Mouse (Mus musculus) heart, adult 11 months (tissue): ENCODE results near the gene Fam129a.

Source experiments
- DNase-seq: peaks from one replicate; pipeline ENCODE4 v3.0.0; 2022

Fam129a gene

GRCm38 (mm10) chr1:151570981-151571837 is at the start of gene Fam129a:
Gene Fam129a, plus strand, starts transcription at chr1:151571186.
- DNase-seq, result peak; percentile 98

- peak; percentile 34 for DNase-seq
Observed at GRCm38 (mm10) chr1:151526701-151527100, 44.3 kb upstream of the Fam129a start.

- no peak for DNase-seq
Observed at GRCm38 (mm10) chr1:151543796-151544477, 27.0 kb upstream of the Fam129a start.

- no peak for DNase-seq
Observed at GRCm38 (mm10) chr1:151544581-151544980, 26.4 kb upstream of the Fam129a start.

- no peak for DNase-seq
Observed at GRCm38 (mm10) chr1:151545571-151545970, 25.4 kb upstream of the Fam129a start.

- peak; percentile 79 for DNase-seq
Observed at GRCm38 (mm10) chr1:151548896-151549610, 21.9 kb upstream of the Fam129a start.

- DNase-seq, result peak; percentile 77
Observed at GRCm38 (mm10) chr1:151549794-151550193, 21.2 kb upstream of the Fam129a start.

- no peak for DNase-seq
Observed at GRCm38 (mm10) chr1:151550587-151551479, 20.2 kb upstream of the Fam129a start.

- DNase-seq, result peak; percentile 74
Observed at GRCm38 (mm10) chr1:151560536-151560935, 10.4 kb upstream of the Fam129a start.

GRCm38 (mm10) chr1:151563401-151563800 is 7.6 kb upstream of the Fam129a start:
- peak; percentile 23 for DNase-seq

- DNase-seq, result peak; percentile 60
Observed at GRCm38 (mm10) chr1:151563893-151564292, 7.1 kb upstream of the Fam129a start.

- peak; percentile 96 for DNase-seq
Observed at GRCm38 (mm10) chr1:151564377-151564776, 6.6 kb upstream of the Fam129a start.

GRCm38 (mm10) chr1:151568682-151569081 is 2.3 kb upstream of the Fam129a start:
- peak; percentile 79 for DNase-seq

GRCm38 (mm10) chr1:151571838-151572578 is 1.0 kb downstream of the Fam129a start:
- peak; percentile 82 for DNase-seq

- peak; percentile 92 for DNase-seq
Observed at GRCm38 (mm10) chr1:151572601-151573320, 1.8 kb downstream of the Fam129a start.

GRCm38 (mm10) chr1:151580200-151580982 is 9.4 kb downstream of the Fam129a start:
- DNase-seq, result no peak

GRCm38 (mm10) chr1:151581454-151581853 is 10.5 kb downstream of the Fam129a start:
- no peak for DNase-seq

- DNase-seq, result no peak
Observed at GRCm38 (mm10) chr1:151581977-151582376, 11.0 kb downstream of the Fam129a start.

GRCm38 (mm10) chr1:151583457-151584181 is 12.6 kb downstream of the Fam129a start:
- DNase-seq, result peak; percentile 78
